Mouse (Mus musculus) WW6 (cell line): ENCODE measurements around the gene Syce2.
"Not testable (repeated sequence)": the region's sequence is repeated elsewhere in the genome, so short reads cannot be mapped to it uniquely, and the experiment has no call there.

ENCODE experiments used
- DNase-seq: peaks from one replicate; pipeline ENCODE4 v3.0.0-alpha.2; 2013; ENCODE audit warnings: low read depth, low spot score

Syce2 gene

GRCm38 (mm10) chr8:84901752-84902151 is 29.8 kb downstream of the Syce2 start, which contains the start of gene Klf1:
TSS of gene Klf1 (plus strand) at chr8:84901928.
- DNase-seq = no peak

- DNase-seq = no peak
Measured at GRCm38 (mm10) chr8:84902367-84902919, 30.5 kb downstream of the Syce2 start.

GRCm38 (mm10) chr8:84902920-84903661 is 31.2 kb downstream of the Syce2 start:
- DNase-seq = peak; percentile 90

GRCm38 (mm10) chr8:84904351-84904750 is 32.4 kb downstream of the Syce2 start:
- no peak for DNase-seq

- DNase-seq = no peak
Measured at GRCm38 (mm10) chr8:84907037-84907436, 35.1 kb downstream of the Syce2 start.

GRCm38 (mm10) chr8:84907493-84907892 is 35.6 kb downstream of the Syce2 start:
- DNase-seq = no peak

- DNase-seq = not testable (repeated sequence)
Measured at GRCm38 (mm10) chr8:84907979-84908378, 36.1 kb downstream of the Syce2 start.

- DNase-seq = peak; percentile 92
Measured at GRCm38 (mm10) chr8:84908421-84909161, 36.7 kb downstream of the Syce2 start, which contains the start of gene Dnase2a. TSS of gene Dnase2a (plus strand) at chr8:84908560.

GRCm38 (mm10) chr8:84909162-84909767 is 37.4 kb downstream of the Syce2 start:
- no peak for DNase-seq

GRCm38 (mm10) chr8:84909949-84910348 is 38.0 kb downstream of the Syce2 start:
- no peak for DNase-seq

GRCm38 (mm10) chr8:84910551-84910950 is 38.6 kb downstream of the Syce2 start:
- no peak for DNase-seq

GRCm38 (mm10) chr8:84911854-84912253 is 39.9 kb downstream of the Syce2 start:
- DNase-seq = no peak

- no peak for DNase-seq
Measured at GRCm38 (mm10) chr8:84912391-84912790, 40.5 kb downstream of the Syce2 start.

- peak; percentile 87 for DNase-seq
Measured at GRCm38 (mm10) chr8:84912895-84913501, 41.1 kb downstream of the Syce2 start.

- no peak for DNase-seq
Measured at GRCm38 (mm10) chr8:84913502-84913900, 41.6 kb downstream of the Syce2 start.

- DNase-seq = no peak
Measured at GRCm38 (mm10) chr8:84913960-84914359, 42.0 kb downstream of the Syce2 start.

GRCm38 (mm10) chr8:84915269-84915668 is 43.4 kb downstream of the Syce2 start:
- peak; percentile 98 for DNase-seq

GRCm38 (mm10) chr8:84917781-84918180 is 45.9 kb downstream of the Syce2 start:
- DNase-seq = no peak

- no peak for DNase-seq
Measured at GRCm38 (mm10) chr8:84918646-84919045, 46.7 kb downstream of the Syce2 start.

- DNase-seq = no peak
Measured at GRCm38 (mm10) chr8:84921596-84921995, 49.7 kb downstream of the Syce2 start.

- DNase-seq = no peak
Measured at GRCm38 (mm10) chr8:84925557-84925956, 53.6 kb downstream of the Syce2 start.

GRCm38 (mm10) chr8:84927513-84927912 is 55.6 kb downstream of the Syce2 start:
- DNase-seq = no peak
